Mouse (Mus musculus): ENCODE data around the gene Hist1h2af. TPM values are rescaled to one million over a fixed set of nuclear protein-coding genes. Genes with fewer than 3 reads are reported as not detected.
"Not testable (repeated sequence)": the region's sequence is repeated elsewhere in the genome, so short reads cannot be mapped to it uniquely, and the experiment has no call there.

Hist1h2af gene
- polyA plus RNA-seq, 1 experiment: 98.1 TPM

DNA sequence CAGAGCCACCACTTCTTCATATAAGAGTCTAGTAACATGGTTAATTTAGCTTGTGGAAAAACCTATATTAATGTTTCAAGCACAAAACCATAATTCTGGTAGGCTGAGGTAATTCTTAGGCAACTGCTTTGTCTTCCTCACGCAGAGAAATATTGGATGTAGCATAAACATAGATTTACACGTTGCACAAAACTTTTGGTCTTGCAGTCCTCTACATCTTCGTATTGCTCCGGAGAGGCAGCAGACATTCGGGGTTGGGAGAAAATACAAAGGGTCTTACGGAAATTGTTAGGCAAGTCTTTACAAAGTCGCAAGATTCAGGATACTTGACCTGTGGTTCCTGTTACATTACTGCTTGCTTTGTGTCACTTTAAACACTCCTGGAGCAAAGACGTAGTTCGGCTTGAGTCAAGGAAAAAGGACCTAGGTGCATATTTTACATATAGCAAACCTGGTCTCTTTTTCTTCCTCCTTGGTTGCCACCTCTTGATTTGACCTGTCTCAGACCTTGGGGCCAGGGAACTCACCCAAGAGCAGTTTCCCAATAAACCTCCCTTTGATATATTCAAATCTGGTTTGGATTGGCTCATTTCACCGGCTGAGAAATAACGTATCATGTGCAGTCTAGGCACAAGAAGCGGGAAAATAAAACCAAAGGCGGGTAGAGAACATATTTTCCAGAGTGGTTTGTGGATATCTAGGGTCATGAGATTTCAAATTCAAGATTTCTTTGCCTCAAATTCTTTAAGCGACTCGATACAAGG is 844 bp downstream of the Hist1h2af start:
- H3K36me3 ChIP-seq (ENCODE audit: control insufficient read depth, insufficient read depth): no peaks in the 10 kb centered on the region
- H3ac ChIP-seq (ENCODE audit: control insufficient read depth, insufficient read length, low read depth): peak overlapping the region; percentile 81
- no peaks in the 10 kb centered on the region for H3K79me3 ChIP-seq (ENCODE audit: low read depth)
- peak; percentile 8 for TF ChIP-seq CEBPB (IDR thresholded peaks at IDR 0.05; ENCODE audit: low read depth)
- TF ChIP-seq FOSL1 (IDR thresholded peaks at IDR 0.05; ENCODE audit: insufficient read depth, low read length, poor library complexity, severe bottlenecking): no peak
- no peaks in the 10 kb centered on the region for H3K27me3 ChIP-seq (ENCODE audit: control insufficient read depth, insufficient read depth, insufficient read length)
- peak overlapping the region; percentile 35 for H3K4me3 ChIP-seq (ENCODE audit: insufficient read depth, poor library complexity, severe bottlenecking)
- H3K79me2 ChIP-seq (ENCODE audit: control insufficient read depth, insufficient read depth): peaks cover 22% of the 10 kb centered on the region

DNA sequence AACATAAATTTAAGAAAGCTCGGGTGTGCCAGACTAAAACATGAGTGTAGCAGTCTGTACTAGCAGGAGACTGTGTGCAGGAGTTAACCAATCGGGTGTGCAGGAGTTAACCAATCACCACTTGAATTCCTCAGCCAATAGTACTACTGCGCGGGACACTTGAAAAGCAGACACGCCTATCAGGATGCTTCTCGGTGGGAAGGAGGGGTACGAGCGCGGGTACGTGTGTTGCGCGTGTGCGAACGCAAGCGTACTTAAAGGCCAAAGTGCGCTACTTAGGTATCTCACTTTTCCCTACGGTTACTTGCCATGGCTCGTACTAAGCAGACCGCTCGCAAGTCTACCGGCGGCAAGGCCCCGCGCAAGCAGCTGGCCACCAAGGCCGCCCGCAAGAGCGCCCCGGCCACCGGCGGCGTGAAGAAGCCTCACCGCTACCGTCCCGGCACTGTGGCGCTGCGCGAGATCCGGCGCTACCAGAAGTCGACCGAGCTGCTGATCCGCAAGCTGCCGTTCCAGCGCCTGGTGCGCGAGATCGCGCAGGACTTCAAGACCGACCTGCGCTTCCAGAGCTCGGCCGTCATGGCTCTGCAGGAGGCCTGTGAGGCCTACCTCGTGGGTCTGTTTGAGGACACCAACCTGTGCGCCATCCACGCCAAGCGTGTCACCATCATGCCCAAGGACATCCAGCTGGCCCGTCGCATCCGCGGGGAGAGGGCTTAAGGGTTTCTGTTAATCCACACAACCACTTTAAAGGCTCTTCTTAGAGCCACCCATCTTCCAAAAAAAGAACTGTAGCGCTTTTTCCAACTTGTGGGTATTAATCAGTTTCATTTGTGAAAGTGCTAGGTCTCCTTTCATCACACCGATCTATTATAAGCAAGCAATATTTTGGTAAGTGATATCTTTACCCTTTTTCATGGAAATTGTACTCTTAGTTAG is 1.7 kb downstream of the Hist1h2af start, which contains the start of gene Hist1h3g:
Gene Hist1h3g, plus strand, starts transcription at position 286 of the 939 bp plus-strand sequence.
- Histone ChIP-seq H3ac (ENCODE audit: control insufficient read depth, insufficient read length, low read depth) (peak within 1 kb of the TSS; percentile 81), H3K4me3 (ENCODE audit: insufficient read depth, poor library complexity, severe bottlenecking) (peak within 1 kb of the TSS; percentile 36), H3K79me2 (ENCODE audit: control insufficient read depth, insufficient read depth) (peaks cover 22% of the 10 kb centered on the region)
- not testable (repeated sequence) for H3K27me3 ChIP-seq (ENCODE audit: control insufficient read depth, insufficient read depth, insufficient read length); H3K79me3 ChIP-seq (ENCODE audit: low read depth); H3K36me3 ChIP-seq (ENCODE audit: control insufficient read depth, insufficient read depth)
- TF ChIP-seq MAX (IDR thresholded peaks at IDR 0.05): peak; percentile 34

DNA sequence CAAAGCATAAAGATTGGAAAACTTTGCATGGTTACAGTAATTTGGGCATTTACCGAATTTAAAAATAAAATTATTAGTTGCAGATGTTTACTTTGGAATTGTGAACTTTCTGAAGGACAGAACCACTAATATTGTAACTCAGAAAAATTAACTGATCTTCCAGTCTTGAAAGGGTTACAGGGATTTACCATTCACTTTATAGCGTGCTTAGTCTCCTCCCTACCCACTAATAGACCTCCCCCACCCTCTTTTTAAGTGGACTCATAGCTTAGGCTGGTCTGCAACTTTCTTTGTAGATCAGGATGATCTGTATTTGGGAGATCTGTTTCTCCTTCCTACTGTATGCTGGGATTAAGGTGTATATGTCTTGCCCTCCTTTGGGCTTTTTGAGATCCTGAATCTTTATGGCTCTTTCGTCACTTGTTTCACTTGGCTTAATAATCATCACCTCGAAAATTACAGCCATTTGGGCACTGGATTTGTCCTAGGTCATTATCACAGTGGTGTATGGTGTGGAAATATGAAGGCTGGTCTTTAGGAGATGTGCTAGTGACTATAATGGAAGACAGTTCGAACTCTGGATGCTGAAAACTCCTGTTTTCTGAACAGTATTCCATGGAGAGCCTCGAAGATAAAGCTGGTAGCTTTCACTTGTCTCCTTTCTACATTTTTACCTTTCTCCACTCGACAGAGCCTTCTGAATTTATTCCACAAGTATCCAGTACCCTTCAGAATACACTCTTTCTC is 2.5 kb downstream of the Hist1h2af start:
- no peaks in the 10 kb centered on the region for H3K36me3 ChIP-seq (ENCODE audit: control insufficient read depth, insufficient read depth)
- peaks cover 22% of the 10 kb centered on the region for H3K79me2 ChIP-seq (ENCODE audit: control insufficient read depth, insufficient read depth)
- no peaks in the 10 kb centered on the region for H3K79me3 ChIP-seq (ENCODE audit: low read depth)
- TF ChIP-seq CEBPB (IDR thresholded peaks at IDR 0.05; ENCODE audit: low read depth) (no peak), MYOG (IDR thresholded peaks at IDR 0.05; ENCODE audit: control insufficient read depth, extremely low read depth, insufficient read length) (no peak), FOSL1 (IDR thresholded peaks at IDR 0.05; ENCODE audit: insufficient read depth, low read length, poor library complexity, severe bottlenecking) (no peak), USF1 (IDR thresholded peaks at IDR 0.05; ENCODE audit: low read depth) (no peak), CTCF (IDR thresholded peaks at IDR 0.05; ENCODE audit: control insufficient read depth, insufficient read depth, insufficient read length) (no peak), MAX (IDR thresholded peaks at IDR 0.05) (no peak), MYOD1 (IDR thresholded peaks at IDR 0.05; ENCODE audit: control insufficient read depth, insufficient read length, low read depth) (no peak)
- no peaks in the 10 kb centered on the region for H3K27me3 ChIP-seq (ENCODE audit: control insufficient read depth, insufficient read depth, insufficient read length)
- H3K4me3 ChIP-seq (ENCODE audit: insufficient read depth, poor library complexity, severe bottlenecking): peak overlapping the region; percentile 36
- peak overlapping the region; percentile 44 for H3ac ChIP-seq (ENCODE audit: control insufficient read depth, insufficient read length, low read depth)

DNA sequence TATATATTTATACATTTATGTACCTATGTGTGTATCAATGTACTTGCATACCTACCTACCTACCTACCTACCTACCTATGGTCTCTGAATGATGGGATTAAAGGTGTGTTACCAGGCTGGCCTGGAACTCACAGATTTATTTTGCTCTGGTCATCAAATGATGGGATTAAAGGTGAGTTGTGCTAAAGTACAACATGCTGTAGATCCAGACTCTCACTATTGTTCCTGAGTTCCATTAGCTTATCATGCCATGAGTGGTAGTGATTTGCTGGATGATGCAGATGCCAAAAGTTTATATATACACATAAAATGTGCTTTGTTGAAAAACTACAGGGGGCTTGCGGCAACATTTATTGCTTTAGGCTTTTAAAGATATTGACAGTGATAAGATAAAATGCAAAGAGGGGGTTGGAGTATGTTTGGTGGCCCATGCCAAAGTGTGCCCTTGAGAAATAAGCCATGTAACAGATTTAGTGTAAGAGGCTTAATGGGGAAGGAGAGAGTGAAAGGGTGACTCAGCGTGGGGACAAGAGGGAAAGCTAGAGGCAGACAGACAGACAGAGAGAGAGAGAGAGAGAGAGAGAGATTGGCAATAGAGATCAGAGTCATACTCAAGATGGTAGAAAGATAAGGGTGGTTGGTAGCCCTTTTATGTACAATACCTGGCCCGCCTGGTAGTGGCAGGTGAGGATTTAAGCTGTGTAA is 3.5 kb downstream of the Hist1h2af start:
- H3K79me3 ChIP-seq (ENCODE audit: low read depth): no peaks in the 10 kb centered on the region
- peak overlapping the region; percentile 44 for H3ac ChIP-seq (ENCODE audit: control insufficient read depth, insufficient read length, low read depth)
- H3K4me3 ChIP-seq (ENCODE audit: insufficient read depth, poor library complexity, severe bottlenecking): no peak overlapping the region
- peaks cover 22% of the 10 kb centered on the region for H3K79me2 ChIP-seq (ENCODE audit: control insufficient read depth, insufficient read depth)
- TF ChIP-seq MAX (IDR thresholded peaks at IDR 0.05): no peak
- H3K36me3 ChIP-seq (ENCODE audit: control insufficient read depth, insufficient read depth): no peaks in the 10 kb centered on the region
- H3K27me3 ChIP-seq (ENCODE audit: control insufficient read depth, insufficient read depth, insufficient read length): no peaks in the 10 kb centered on the region

DNA sequence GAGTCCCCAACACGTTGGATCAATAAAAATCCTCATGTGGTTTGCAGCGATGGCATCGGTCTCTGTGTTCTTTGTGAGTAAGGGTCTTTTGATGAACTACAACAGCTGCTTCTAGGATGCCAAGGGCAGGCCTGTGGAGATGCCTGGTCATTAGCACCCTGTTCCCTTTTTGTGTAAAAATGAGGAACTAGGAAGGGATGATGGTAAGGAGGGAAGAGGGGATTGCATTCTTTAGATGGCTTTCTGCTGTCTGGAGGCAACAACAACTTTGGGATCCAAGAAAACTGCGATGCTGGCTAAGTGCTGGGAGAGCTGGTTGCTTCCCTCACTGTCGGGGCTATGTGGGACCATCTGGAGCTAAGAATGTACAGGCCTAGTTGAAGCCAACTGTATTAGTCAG is 4.5 kb downstream of the Hist1h2af start:
- Histone ChIP-seq H3K27me3 (ENCODE audit: control insufficient read depth, insufficient read depth, insufficient read length) (no peaks in the 10 kb centered on the region), H3K79me3 (ENCODE audit: low read depth) (no peaks in the 10 kb centered on the region), H3ac (ENCODE audit: control insufficient read depth, insufficient read length, low read depth) (peak overlapping the region; percentile 50)

DNA sequence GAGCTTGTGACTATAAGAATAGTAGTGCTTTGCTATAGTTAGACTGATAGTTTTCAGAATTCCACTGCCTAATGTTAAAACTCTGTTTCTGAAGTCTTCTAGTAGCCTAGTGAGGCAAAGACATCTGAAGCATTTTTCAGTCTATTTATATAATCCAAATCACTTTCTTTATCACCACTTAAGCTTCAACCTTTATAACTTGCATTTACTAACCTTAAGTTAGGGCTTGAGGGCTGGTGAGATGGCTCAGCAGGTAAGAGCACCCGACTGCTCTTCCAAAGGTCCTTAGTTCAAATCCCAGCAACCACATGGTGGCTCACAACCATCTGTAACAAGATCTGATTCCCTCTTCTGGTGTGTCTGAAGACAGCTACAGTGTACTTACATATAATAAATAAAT is 6.1 kb downstream of the Hist1h2af start:
- H3K27me3 ChIP-seq (ENCODE audit: control insufficient read depth, insufficient read depth, insufficient read length); H3K79me3 ChIP-seq (ENCODE audit: low read depth); H3K4me3 ChIP-seq (ENCODE audit: insufficient read depth, poor library complexity, severe bottlenecking); H3ac ChIP-seq (ENCODE audit: control insufficient read depth, insufficient read length, low read depth); H3K36me3 ChIP-seq (ENCODE audit: control insufficient read depth, insufficient read depth): not testable (repeated sequence)
- peaks cover 22% of the 10 kb centered on the region for H3K79me2 ChIP-seq (ENCODE audit: control insufficient read depth, insufficient read depth)

More for the DNA sequence above, 4.5 kb downstream of the Hist1h2af start:
- H3K4me3 ChIP-seq (ENCODE audit: insufficient read depth, poor library complexity, severe bottlenecking): peak overlapping the region; percentile 8
- no peaks in the 10 kb centered on the region for H3K36me3 ChIP-seq (ENCODE audit: control insufficient read depth, insufficient read depth)
- TF ChIP-seq USF1 (IDR thresholded peaks at IDR 0.05; ENCODE audit: low read depth) (no peak), MYOD1 (IDR thresholded peaks at IDR 0.05; ENCODE audit: control insufficient read depth, insufficient read length, low read depth) (no peak), FOSL1 (IDR thresholded peaks at IDR 0.05; ENCODE audit: insufficient read depth, low read length, poor library complexity, severe bottlenecking) (no peak)
- peaks cover 22% of the 10 kb centered on the region for H3K79me2 ChIP-seq (ENCODE audit: control insufficient read depth, insufficient read depth)

All from C2C12 (cell line).